Mouse (Mus musculus): ENCODE measurements at regions not wholly inside any gene's neighbourhood (a gene's known extent, or its start where the extent isn't known, plus 50 kb on each side); places are given as distances from the start of the nearest gene placed in this dataset.

DNA sequence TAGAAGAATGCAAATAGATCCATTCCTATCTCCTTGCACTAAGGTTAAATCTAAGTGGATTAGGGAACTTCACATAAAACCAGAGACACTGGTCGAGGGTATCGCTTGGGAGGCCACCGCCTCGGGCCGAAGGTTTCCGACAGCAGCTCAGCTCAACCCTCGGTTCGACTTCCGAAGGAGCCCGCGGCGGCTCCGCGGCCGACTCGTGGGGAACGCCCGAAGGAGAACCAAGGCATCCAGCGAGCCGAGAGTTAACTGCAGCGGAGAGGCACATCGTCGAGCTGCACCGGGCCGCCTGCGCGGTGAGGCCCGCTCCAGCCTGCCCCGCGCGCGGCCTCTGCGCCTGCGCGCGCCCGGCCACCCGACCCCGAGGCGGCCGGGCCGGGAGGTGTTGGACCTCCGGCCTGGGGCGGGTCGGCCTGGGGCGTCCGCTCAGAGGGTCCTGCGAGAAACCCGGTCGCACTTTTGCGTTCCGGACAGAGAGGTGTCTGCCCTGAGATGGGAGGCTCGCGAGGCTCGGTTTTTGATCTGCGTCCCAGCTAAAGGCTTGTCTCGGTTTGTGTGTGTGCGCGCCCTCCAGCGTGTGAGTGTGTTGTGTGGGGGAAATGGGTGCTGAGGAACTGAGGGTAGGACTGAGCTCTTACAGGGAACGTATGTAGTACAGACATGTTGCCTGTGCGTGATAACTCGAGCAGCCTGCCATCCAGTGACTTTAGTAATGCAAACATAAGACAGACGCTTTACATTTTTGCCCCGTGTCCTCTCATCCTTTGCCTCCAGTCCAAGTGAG is 50.9 kb upstream of the Vmn2r9 start:
- peak; percentile 6 for DNase-seq
